Mouse (Mus musculus) MEL (cell line): Measurements from ENCODE around the gene Il18rap.

ENCODE experiments used
- CTCF ChIP-seq, 3 experiments: IDR thresholded peaks in 2 of 3; conservative IDR thresholded peaks in 1 of 3; 2 replicates each; pipeline ENCODE4 v1.5.1; 2011 to 2012; ENCODE audit warnings: low read length in 3 of 3, low read depth in 2 of 3, mild to moderate bottlenecking in 2 of 3, improper control_type of control experiment in 1 of 3, inconsistent platforms in 1 of 3, mixed read lengths in 1 of 3, moderate library complexity in 1 of 3; ENCODE audit not compliant: control insufficient read depth in 1 of 3, insufficient read depth in 1 of 3, poor library complexity in 1 of 3, severe bottlenecking in 1 of 3
- KAT2A ChIP-seq: conservative IDR thresholded peaks from 2 replicates; pipeline ENCODE4 v1.6.1; 2012; ENCODE audit warnings: low read depth, low read length, improper control_type of control experiment, inconsistent platforms
- MAFK ChIP-seq: IDR thresholded peaks from 2 replicates; pipeline ENCODE4 v1.6.1; 2011; ENCODE audit warnings: low read depth, mild to moderate bottlenecking, low read length, improper control_type of control experiment, borderline replicate concordance
- MYB ChIP-seq: IDR thresholded peaks from 2 replicates; pipeline ENCODE4 v1.6.1; 2011; ENCODE audit warnings: mild to moderate bottlenecking, low read depth, low read length, improper control_type of control experiment
- POLR2A ChIP-seq, 2 experiments: IDR thresholded peaks; 2 replicates each; pipeline ENCODE4 v1.6.1; 2011 to 2012; ENCODE audit warnings: low read length in 2 of 2, mild to moderate bottlenecking in 2 of 2, control low read depth in 1 of 2, improper control_type of control experiment in 1 of 2, low read depth in 1 of 2, moderate library complexity in 1 of 2; ENCODE audit not compliant: control insufficient read depth in 1 of 2, insufficient read depth in 1 of 2, poor library complexity in 1 of 2
- USF1 ChIP-seq: IDR thresholded peaks from 2 replicates; pipeline ENCODE4 v1.6.1; 2014; ENCODE audit warnings: low read depth, mild to moderate bottlenecking, inconsistent platforms, low read length, improper control_type of control experiment, moderate library complexity

- TF ChIP-seq POLR2A (IDR thresholded peaks at IDR 0.05; ENCODE audit: control insufficient read depth in 1 of 2, insufficient read depth in 1 of 2, low read depth in 1 of 2, low read length in 2 of 2, poor library complexity in 1 of 2) (no peak), CTCF (IDR thresholded peaks at IDR 0.05 in 2 of 3, conservative IDR thresholded peaks at IDR 0.05 in 1 of 3; ENCODE audit: control insufficient read depth in 1 of 3, insufficient read depth in 1 of 3, low read depth in 2 of 3, low read length in 3 of 3, poor library complexity in 1 of 3, severe bottlenecking in 1 of 3) (no peak), USF1 (no peak), MAFK (no peak), KAT2A (no peak), MYB (no peak)
Observed at GRCm38 (mm10) chr1:40501546-40502398, 13.4 kb upstream of the Il18rap start.
